Mouse (Mus musculus) forelimb bud, embryonic 11.5 days (tissue): ENCODE measurements around the gene Syce1l.

Experiments
- DNase-seq: peaks from one replicate; pipeline ENCODE4 v3.0.0-alpha.2; 2012; ENCODE audit warnings: low read depth, low spot score

The Syce1l gene

DNA sequence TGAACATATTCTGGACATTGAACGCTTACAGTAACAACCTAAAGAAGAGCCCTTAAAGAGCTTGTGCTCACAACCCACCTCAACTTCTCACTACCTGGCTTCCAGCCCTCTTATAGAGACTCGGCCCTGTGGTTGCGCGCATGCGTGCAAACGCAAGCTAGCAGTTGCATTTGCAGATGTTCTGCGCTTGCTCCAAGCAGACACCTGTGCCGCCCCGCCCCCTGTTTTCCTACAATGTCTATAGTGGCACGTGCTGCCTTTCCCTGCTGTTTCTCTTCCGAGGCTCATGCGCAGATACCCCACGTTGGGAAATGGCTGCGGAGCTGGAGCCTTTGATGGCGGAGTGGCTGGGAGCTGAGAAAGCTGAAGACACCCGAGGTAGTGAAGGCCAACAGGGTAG lies at the start of gene Syce1l:
TSS of gene Syce1l (plus strand) at position 288 of the 400 bp plus-strand sequence.
- no peak for DNase-seq

DNA sequence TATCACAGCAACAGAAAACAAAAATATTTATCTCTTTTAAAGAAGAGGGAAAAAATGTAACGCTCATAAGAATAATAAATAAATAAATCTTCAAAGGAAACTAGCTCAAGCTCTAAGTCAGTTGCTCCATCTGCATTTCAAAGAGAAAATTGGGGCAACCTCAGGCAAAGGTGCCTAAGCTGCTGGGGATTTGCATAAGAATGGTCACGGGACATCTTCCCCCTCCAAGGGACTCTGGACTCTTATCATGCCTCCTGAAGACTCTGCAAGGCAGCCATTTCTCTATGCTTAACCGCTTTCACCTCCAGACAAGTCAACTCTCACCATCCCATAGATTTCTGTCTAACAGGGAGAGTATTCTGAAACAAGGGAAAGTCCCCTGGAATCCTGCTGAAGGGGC lies 44.6 kb upstream of the Syce1l start:
- DNase-seq = no peak

DNA sequence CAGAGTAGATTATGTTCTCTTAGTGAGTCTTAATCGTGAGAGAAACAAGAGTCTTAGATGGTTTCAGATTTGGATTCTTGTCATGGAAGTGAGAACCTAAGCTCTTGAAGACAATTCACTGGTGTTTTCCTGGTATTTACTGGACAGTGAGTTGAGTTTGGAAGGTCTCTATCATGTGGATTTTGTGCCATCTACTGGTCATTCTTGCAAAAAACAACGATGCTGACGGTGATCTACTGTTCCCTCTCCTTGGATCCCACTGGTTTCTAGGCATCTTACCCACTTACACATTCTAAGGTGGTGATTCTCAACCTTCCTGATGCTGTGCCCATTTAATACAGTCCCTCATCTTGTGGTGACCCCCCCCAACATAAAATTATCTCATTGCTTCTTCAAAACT lies 10.4 kb upstream of the Syce1l start:
- DNase-seq = peak; percentile 50

DNA sequence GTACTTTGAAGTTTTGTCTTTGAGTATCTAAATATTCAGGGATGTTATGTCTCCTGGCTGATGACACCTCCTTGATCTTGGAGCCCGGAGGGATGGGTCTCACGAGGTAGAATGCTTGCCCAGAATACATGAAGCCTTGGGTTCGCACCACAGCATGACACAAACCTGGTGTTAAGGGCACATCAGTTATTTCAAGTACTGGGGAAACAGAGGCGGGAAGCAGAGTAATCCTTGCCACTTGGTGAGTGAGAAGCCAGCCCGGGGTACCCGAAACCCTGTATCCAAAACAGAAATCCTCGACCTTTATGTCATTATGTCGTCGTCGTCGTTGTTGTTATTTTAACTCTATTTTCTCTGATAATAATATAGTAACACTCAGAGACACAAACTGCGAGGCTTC lies 8.9 kb upstream of the Syce1l start:
- no peak for DNase-seq

DNA sequence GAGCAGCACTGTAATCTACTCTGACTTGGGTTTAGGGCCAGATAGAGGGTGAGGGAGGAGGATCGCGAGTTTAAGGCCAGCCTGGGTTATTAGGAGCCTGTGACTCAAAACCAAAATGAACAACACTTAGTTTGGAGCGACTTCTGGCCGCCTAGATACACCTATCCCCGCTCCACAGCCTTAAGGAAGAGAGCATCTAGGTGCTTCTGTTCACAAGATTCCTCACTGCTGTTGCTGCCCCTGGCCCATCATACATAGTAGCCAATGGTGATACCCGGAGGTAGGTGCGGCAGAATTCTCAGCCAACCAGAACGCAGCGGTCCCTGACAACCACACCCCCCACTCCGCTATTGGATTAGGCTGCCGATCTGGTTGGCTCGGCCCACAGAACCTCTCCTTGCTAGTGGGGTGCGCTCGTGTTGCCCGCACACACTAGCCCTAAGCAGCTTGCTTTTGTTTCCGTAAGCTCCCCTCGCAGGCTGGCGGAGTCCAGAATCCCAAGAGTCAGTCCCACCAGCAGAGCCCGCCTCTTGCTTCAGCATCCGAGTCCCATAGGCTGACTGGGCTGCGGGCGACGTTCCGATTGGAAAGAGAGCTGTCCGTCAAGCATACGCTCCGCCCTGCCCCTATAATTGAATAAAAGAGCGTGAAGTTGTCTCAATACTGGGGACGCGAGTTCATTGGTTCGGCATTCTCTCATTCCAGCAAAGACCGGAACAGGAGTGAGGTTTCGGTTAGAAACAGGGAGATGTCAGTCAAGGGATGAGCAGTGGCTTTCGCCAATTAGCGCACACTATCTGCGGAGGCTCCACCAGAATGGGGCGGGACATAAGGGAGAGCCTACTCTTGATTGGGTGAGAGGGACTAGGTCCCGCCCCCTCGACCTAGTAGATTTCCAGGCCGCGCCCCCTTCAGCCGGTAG lies 8.1 kb upstream of the Syce1l start, which contains the start of gene Mon1b:
TSS of gene Mon1b (plus strand) at position 918 of the 922 bp plus-strand sequence.
- DNase-seq = peak; percentile 97

DNA sequence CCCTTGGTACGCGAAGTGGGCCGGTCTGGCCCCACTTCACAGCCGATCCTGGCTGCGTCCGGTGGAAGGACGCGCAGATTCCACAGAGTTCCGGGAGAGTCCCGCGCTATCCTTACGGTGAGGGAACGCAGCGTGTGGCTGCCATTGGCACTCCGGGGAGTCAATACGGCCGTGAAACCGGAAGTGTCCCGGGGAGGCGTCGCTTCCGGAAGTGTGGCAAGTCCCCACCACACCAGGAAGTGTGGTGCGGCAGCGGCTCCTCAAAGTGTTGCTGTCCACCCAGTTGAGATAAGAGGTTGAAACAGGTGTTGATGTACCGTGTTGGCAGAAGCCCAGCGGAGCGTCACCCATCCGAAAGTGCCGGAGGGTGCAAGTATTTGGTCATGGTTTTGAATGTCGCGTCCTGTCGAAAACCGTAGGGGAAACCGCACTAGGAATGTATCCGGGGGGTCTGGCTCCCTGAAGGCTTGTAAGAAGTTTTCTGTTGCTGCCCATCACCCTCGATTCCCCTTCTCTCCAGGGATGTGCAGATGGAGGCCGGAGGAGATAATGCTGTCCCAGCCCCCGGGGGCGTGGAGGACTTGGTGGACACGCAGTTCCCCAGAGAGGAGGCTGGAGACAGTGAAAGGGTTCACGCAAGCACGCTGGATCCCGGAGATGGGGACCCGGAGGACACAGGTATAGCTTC lies 7.3 kb upstream of the Syce1l start:
- no peak for DNase-seq

DNA sequence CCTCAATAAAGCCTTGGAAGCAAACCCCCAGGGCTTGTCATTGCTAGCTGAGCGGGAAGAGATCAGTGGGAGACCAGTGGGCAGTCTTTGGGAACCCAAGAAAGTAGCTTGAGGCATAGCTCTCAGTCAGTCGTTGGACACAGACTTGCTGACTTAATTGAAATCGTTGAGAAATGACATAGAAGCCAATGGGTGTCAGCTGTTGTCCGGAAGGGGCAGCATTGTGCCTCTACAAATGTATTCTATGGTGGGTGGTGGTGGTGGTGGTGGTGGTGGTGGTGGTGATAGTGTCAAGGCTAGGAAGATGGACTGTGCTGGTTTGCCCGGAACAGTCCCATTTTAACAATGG lies 6.8 kb upstream of the Syce1l start:
- no peak for DNase-seq

DNA sequence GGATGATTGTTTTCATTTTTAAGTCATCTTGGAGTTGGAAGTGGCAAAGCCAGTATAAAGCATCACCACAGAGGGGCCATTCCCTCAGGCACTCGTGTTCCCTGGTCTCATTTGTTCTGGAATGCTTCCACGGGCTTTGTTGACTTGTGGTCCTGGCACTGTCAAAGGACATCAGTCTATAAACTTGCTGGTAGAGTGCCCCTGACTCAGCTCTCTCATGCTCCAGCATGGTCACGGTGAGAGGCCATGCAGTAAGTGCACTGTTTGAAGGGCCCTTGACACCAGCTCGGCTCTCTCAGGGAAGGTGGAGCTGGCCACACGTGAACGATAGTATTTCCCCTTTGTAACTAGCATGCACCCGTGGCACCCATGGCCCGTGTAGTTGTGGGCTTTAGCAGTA lies 2.7 kb upstream of the Syce1l start:
- no peak for DNase-seq

DNA sequence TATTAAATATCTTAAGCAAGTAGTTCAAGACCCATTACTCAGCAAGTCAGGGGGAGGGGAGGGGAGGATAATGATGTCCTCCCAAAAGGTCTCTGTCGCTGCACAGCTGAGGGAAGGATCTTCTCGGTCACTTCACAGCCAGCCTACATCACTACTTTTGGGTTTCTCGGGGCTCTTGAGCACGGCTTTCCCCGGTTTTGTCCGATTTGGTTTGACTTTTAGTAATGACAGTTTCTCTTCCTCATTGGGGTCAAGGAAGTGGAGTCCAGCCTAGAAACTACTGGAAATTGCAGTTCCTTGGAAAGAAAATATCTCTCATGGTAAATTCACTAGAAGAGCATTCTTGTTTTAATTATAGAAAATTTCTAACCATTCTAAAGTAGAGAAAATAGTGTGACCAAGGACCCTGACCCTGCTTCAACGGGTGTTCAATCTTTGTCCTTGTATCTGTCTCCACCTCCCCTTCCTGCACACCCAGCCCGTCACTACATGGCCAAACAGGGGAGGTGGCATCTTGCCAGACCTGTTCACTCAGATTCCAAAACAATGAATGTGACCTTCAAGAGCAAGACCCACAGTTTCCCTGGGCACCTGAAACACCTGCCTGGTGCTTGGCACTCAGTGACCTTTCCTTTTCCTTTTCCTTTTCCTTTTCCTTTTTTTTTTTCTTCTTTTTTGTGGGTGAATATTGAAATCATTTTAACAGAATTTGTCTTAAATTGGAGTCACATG lies 632 bp downstream of the Syce1l start:
- DNase-seq = no peak

DNA sequence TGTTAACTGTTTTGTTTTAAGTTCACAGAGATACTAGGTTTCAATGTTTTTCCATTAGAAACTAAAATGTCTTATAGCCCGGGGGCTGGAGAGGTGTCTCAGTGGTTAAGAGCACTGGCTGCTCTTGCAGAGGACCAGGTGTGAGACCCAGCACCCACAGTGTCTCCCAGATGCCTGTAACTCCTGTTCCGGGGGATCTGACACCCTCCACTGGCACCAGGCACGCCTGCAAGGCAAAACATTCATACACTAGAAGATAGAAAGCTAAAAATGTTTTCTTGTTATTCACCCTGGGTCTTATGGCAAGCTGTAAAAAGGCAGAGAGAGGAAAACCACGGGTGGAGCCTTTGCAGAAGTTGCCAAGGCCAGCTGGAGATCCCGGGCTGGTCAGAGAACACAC lies 2.2 kb downstream of the Syce1l start:
- DNase-seq = no peak

DNA sequence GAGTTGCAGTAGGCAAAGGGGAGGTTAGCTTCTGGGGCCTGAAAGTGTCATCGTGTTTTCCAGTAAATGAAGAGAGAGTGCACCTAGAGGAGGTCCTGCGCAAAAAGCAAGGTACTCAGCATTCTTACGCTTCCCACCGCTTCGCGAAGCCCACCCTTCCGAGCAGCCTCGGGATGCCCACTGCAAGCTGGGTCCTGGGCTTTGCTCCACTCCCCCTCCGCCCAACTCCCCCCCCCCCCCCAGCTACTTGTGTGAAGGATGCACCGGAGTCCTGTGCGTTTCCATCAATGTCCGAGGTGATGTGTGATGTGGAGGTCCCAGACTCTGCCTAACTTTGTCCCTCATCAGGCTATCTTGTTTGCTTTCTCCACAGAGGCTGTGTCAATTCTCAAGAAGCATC lies 9.4 kb downstream of the Syce1l start:
- DNase-seq = no peak

DNA sequence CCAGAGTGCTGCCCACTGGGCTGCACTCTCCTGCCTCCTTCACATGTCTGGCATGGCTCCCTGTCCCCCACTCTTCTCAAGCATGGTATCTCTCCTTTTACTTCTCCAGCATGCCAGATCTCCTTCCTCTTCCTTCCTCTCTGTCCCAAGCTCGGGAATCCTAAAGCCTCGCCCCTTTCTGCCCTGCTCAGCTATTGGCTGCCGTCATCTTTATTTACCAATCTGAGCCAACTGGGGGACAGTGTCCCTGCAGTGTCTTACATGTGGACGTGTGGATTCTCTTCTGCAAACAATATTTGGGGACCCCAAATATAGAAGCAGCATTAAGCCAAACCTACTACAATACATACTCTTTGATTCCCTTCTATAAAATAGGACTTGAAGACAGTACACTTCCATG lies 10.1 kb downstream of the Syce1l start:
- no peak for DNase-seq

DNA sequence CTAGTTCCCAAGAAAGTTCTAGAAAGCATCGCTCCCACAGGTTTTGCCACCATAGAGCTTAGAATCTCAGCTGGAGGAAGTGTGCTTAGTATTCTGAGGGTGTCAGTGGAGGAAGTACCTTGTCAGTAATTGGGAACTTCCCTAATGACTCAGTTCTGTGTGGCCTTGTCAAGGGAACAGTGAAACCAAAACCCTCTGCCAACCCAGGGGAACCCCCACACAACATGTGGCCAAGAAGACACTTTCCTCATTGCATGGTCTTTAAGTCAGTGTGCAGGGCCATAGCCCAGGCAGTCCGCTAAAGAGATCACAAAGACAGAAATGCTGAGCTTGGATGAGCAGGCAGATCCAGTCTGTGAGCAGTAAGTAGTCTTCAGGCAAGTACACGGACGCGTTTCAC lies 13.1 kb downstream of the Syce1l start:
- DNase-seq = no peak

DNA sequence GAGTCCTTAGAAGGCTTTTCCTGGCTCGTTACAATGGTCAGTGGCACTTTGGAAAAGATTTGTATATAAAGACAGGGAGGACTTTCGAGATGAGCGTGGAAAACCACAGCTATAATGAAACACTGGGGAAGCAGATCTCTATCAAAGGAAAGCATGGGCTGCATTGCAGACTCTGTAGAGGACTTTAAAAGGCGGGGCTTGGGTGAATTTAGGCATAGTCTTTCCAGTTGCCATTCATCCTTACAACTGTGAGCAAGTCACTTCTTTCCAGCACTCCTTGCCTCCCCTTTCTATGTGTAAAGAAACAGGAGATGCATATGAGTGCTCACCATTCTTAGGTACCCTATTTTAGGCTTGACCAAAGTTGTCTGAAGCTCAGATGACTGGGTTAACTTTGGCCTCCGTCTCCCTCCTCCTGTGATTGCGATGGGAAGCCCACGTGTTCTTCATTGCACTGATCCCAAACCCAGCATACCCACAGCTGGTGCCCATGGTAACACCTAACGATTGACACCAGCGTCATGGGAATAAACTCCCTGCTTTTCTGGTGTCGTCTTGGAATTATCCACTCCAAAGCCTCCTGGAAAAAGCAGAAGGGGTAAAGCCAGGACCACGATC lies 13.8 kb downstream of the Syce1l start:
- DNase-seq = no peak

DNA sequence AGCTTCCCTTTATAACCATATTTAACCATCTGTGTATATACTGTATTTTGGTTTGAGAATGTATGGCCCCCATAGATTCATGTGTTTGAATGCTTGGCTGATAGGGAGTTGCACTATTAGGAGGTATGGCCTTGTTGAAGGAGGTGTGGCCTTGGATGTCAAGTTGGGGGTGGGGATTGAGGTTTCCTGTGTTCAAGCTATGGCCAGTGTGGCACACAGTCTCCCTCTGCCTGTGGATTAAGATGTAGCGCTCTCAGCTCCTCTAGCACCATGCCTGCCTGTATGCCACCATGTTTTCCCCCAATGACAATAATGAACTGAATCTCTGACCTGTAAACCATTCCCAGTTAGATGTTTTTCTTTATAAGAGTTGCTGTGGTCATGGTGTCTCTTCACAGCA lies 17.1 kb downstream of the Syce1l start:
- no peak for DNase-seq

DNA sequence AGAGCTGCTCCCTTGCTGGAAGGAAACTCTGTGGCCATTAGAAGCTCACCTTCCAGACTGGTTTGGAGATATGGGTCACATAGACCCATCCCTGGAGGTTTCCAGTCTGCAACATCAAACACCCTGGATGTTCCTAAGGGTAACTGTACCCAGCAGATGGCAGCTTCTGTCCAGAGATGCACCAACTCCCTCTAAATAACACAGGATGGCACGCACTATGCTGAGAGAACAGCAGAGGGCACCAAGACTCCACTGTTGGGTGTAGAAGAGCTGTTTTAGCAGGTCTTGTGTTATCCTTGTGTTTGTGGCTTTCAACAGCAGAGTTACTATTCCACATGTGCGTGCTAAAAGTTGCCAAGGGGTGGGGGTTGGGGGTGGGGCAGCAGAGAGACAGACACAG lies 21.5 kb downstream of the Syce1l start:
- DNase-seq = peak; percentile 82

DNA sequence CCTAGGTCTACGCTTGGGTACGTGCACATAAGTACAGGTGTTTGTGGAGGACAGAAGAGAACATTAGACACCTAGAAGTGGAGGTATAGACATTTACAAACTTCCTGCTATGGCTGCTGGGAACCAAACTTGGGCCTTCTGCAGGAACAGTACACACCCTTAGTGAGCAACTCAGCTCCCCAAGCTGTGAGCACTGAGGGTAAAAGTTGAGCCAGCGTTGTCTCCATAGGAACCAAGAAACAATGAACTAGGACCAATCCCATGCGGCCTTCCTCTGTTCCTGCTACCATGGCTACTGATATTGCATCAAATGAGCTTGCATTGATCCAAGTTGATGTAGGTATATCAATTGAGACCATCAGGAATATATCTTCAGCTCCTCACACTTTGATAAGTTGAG lies 22.0 kb downstream of the Syce1l start:
- DNase-seq = no peak

DNA sequence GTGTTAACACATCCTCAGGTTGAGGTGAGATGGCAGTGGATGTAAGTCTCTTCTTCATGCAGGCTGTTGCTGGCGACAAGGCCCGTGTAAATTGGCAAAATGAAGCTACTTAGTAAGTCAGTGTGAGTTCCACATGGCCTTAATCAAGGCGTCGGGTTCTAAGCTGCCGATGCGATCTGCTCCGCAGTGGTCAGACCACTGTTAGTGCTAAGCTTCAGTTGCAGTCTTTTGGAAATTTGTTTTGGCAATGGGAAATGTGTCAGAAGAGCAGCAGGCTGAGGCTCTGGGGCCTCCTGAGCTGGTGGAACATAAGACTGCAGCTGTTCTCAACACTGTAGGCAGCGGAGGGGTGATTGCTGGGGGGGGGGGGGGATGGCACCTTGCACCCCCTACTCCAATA lies 22.9 kb downstream of the Syce1l start:
- DNase-seq = no peak

DNA sequence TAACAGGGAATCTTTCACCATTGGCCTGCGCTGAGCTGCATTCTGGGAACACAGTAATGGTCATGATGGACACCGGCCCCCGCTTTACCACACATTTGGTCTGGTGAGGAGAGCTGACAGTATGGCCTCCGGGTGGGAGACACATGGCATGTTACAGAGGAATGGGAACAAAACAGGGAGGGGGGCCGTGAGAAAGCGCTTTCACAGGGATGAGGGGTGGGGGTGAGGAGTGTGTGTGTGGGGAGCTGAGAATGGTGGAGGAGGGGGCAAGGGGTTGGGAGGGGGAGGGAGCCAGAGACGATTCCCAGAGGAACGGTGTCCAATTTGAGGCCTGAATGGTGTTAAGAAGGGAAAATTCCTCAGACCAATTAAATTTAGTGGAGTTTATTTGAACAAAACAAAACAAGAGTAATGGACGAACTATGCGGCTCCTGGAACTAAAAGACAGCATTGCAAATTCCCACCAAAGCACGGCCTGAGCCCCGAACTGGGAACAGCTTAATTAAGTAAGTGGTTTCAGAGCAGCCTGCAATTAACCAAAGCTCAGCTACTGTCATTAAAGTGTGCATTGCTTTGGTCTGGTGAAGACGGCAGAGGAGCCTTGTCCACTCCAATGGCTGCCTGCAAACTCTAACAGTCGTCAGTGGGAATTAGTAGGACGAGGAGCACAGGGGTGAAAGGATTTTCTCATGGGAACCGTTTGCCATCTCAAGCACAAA lies 23.9 kb downstream of the Syce1l start:
- no peak for DNase-seq

DNA sequence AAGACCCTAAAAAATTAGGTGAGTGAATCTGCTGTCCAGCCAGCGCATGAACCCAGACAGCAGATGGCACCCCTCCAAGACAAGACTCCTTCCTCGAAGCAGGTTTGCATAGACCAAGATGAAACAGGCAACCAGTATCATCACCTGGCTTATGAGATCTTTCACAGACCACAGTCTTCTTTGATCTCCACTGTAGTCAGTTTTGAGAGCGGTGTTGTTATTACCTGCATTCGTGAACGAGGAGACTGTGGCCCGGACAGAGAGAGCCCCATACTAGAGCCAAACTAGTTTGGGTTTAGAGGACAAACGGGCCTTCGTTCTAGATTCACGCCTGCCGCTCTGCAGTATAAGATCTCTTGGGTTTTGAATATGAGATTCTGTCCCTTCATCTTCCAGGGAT lies 26.9 kb downstream of the Syce1l start:
- DNase-seq = no peak

DNA sequence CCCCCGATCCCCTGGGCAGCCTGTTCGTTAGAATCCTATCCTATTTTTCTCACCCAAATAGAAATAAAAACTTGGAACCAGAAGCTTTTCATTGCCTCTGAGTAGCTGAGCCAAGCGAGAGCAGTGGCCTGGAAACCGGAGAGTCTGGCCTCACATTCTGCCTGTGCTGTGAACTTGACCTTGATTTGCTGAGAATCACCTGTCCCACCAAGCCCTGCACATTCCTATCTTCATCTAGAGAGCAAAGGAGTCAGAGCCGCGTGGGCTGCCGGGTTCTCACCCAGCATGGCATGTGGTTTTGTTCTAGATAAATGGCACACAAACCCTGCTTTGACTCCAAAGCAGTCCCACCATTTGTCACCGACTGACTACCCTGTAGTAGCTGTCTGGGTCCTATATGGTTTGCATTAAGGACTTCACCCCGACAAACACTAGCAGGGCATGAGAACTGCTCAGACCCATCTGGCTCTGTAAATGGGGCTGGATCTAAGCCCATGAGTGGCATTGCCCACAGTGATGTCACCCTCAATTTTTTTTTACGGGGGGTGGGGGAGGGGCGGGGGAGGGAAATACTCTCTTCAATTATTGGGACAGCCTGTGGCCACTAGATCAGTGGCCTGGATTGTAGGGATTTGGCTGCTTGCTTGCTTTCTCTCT lies 29.7 kb downstream of the Syce1l start:
- DNase-seq = no peak
